Mouse (Mus musculus): Measurements from ENCODE around the gene Asxl2.

DNA sequence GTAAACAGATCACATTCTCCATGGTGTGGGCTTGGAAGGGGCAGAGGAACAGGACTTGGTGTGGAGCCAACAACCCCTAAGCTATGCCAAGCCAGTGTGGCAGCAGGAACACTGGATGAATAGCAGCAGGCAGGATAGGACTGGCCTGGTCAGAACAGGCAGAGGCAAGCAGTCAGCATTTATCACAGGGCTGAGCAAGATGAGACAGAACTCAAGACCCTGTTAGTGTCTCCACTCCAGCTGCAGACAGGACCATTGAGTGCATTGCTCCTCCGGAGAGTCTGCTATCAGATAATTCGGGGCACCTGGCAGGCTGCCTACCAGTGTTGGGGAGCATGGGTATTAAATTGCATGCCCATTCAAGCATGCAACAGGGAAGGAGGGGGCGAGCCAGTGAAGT, 111.0 kb downstream of the Asxl2 start:
- TF ChIP-seq CTCF (IDR thresholded peaks at IDR 0.05; ENCODE audit: low read depth, low read length) (no peak), POLR2A (IDR thresholded peaks at IDR 0.05; ENCODE audit: insufficient read depth, low read length) (no peak)

All from ES-Bruce4 (cell line).